Mouse (Mus musculus): ENCODE data around the gene Eif5b. TPM values are rescaled to one million over a fixed set of nuclear protein-coding genes. Genes with fewer than 3 reads are reported as not detected.
A peak's percentile ranks its signal among the peaks of the same experiment; 100 is the strongest.

Gene Eif5b
- polyA plus RNA-seq, 1 experiment from 2014 or later: 12.4 TPM

- Histone ChIP-seq H3K27ac (ENCODE audit: low read depth) (no peak overlapping the region), H3K9me3 (ENCODE audit: low read length) (no peaks in the 10 kb centered on the region), H3K4me3 (ENCODE audit: low read depth, low read length) (no peak overlapping the region), H3K4me1 (ENCODE audit: insufficient read depth) (no peaks in the 10 kb centered on the region), H3K27me3 (ENCODE audit: insufficient read depth, low read length) (no peaks in the 10 kb centered on the region), H3K4me2 (ENCODE audit: low read depth, low read length) (no peak overlapping the region), H3K36me3 (replicated peaks; ENCODE audit: insufficient read depth, low read length) (peaks cover 38% of the 10 kb centered on the region), H3K9ac (replicated peaks) (no peak overlapping the region)
- WGBS (ENCODE audit: insufficient replicate concordance): 96% methylated on average over 1 of the region's 1 CpGs
- ATAC-seq (no peak), DNase-seq (no peak)
- TF ChIP-seq CTCF (IDR thresholded peaks at IDR 0.05; ENCODE audit: low read depth): no peak
- TF ChIP-seq EP300 (IDR thresholded peaks at IDR 0.05; ENCODE audit: low read depth): no peak
Observed at GRCm38 (mm10) chr1:37984326-37984725, 13.5 kb upstream of the Eif5b start.

GRCm38 (mm10) chr1:37985764-37986323 lies 12.0 kb upstream of the Eif5b start:
- DNase-seq: peak; percentile 35
- H3K4me3 ChIP-seq (ENCODE audit: low read depth, low read length): no peak overlapping the region
- no peak overlapping the region for H3K9ac ChIP-seq (replicated peaks)
- no peaks in the 10 kb centered on the region for H3K4me1 ChIP-seq (ENCODE audit: insufficient read depth)
- H3K4me2 ChIP-seq (ENCODE audit: low read depth, low read length): no peak overlapping the region
- peaks cover 52% of the 10 kb centered on the region for H3K36me3 ChIP-seq (replicated peaks; ENCODE audit: insufficient read depth, low read length)
- WGBS (ENCODE audit: insufficient replicate concordance): 79% methylated on average over 9 of the region's 9 CpGs
- no peak overlapping the region for H3K27ac ChIP-seq (ENCODE audit: low read depth)
- TF ChIP-seq CTCF (IDR thresholded peaks at IDR 0.05; ENCODE audit: low read depth) (peak; percentile 74), EP300 (IDR thresholded peaks at IDR 0.05; ENCODE audit: low read depth) (no peak)
- H3K9me3 ChIP-seq (ENCODE audit: low read length): no peaks in the 10 kb centered on the region
- no peak for ATAC-seq
- H3K27me3 ChIP-seq (ENCODE audit: insufficient read depth, low read length): no peaks in the 10 kb centered on the region

- ATAC-seq (peak; percentile 96), DNase-seq (peak; percentile 43)
- no peaks in the 10 kb centered on the region for H3K4me1 ChIP-seq (ENCODE audit: insufficient read depth)
- H3K9ac ChIP-seq (replicated peaks): no peak overlapping the region
- no peak overlapping the region for H3K4me2 ChIP-seq (ENCODE audit: low read depth, low read length)
- H3K36me3 ChIP-seq (replicated peaks; ENCODE audit: insufficient read depth, low read length): peaks cover 71% of the 10 kb centered on the region
- WGBS (ENCODE audit: insufficient replicate concordance): 71% methylated on average over 5 of the region's 5 CpGs
- H3K9me3 ChIP-seq (ENCODE audit: low read length): no peaks in the 10 kb centered on the region
- TF ChIP-seq EP300 (IDR thresholded peaks at IDR 0.05; ENCODE audit: low read depth): no peak
- no peak for TF ChIP-seq CTCF (IDR thresholded peaks at IDR 0.05; ENCODE audit: low read depth)
- no peak overlapping the region for H3K4me3 ChIP-seq (ENCODE audit: low read depth, low read length)
- H3K27me3 ChIP-seq (ENCODE audit: insufficient read depth, low read length): no peaks in the 10 kb centered on the region
- no peak overlapping the region for H3K27ac ChIP-seq (ENCODE audit: low read depth)
Observed at GRCm38 (mm10) chr1:37987856-37988255, 10.0 kb upstream of the Eif5b start.

GRCm38 (mm10) chr1:37996226-37996625 lies 1.6 kb upstream of the Eif5b start:
- Histone ChIP-seq H3K27ac (ENCODE audit: low read depth) (peak overlapping the region; percentile 93), H3K4me1 (ENCODE audit: insufficient read depth) (peaks cover 18% of the 10 kb centered on the region), H3K4me3 (ENCODE audit: low read depth, low read length) (peak overlapping the region; percentile 97), H3K4me2 (ENCODE audit: low read depth, low read length) (peak overlapping the region; percentile 88), H3K27me3 (ENCODE audit: insufficient read depth, low read length) (no peaks in the 10 kb centered on the region), H3K36me3 (replicated peaks; ENCODE audit: insufficient read depth, low read length) (peaks cover 38% of the 10 kb centered on the region), H3K9me3 (ENCODE audit: low read length) (no peaks in the 10 kb centered on the region), H3K9ac (replicated peaks) (peak overlapping the region; percentile 73)
- TF ChIP-seq CTCF (IDR thresholded peaks at IDR 0.05; ENCODE audit: low read depth) (no peak), EP300 (IDR thresholded peaks at IDR 0.05; ENCODE audit: low read depth) (no peak)
- WGBS (ENCODE audit: insufficient replicate concordance): 27% methylated on average over 3 of the region's 3 CpGs
- no peak for ATAC-seq
- no peak for DNase-seq

- Histone ChIP-seq H3K4me2 (ENCODE audit: low read depth, low read length) (peak overlapping the region; percentile 88), H3K27me3 (ENCODE audit: insufficient read depth, low read length) (no peaks in the 10 kb centered on the region), H3K4me1 (ENCODE audit: insufficient read depth) (peaks cover 18% of the 10 kb centered on the region), H3K9me3 (ENCODE audit: low read length) (no peaks in the 10 kb centered on the region), H3K36me3 (replicated peaks; ENCODE audit: insufficient read depth, low read length) (peaks cover 33% of the 10 kb centered on the region), H3K4me3 (ENCODE audit: low read depth, low read length) (peak overlapping the region; percentile 97), H3K27ac (ENCODE audit: low read depth) (peak overlapping the region; percentile 93), H3K9ac (replicated peaks) (peak overlapping the region; percentile 99)
- ATAC-seq (peak; percentile 89), DNase-seq (peak; percentile 97)
- under 1% methylated on average over 42 of the region's 42 CpGs for WGBS (ENCODE audit: insufficient replicate concordance)
- TF ChIP-seq EP300 (IDR thresholded peaks at IDR 0.05; ENCODE audit: low read depth) (peak; percentile 30), CTCF (IDR thresholded peaks at IDR 0.05; ENCODE audit: low read depth) (no peak)
Observed at GRCm38 (mm10) chr1:37996877-37997484, 829 bp upstream of the Eif5b start.

- Histone ChIP-seq H3K27me3 (ENCODE audit: insufficient read depth, low read length) (no peaks in the 10 kb centered on the region), H3K4me3 (ENCODE audit: low read depth, low read length) (peak overlapping the region; percentile 97), H3K27ac (ENCODE audit: low read depth) (peak overlapping the region; percentile 93), H3K9ac (replicated peaks) (peak overlapping the region; percentile 99), H3K4me2 (ENCODE audit: low read depth, low read length) (peak overlapping the region; percentile 88), H3K9me3 (ENCODE audit: low read length) (no peaks in the 10 kb centered on the region), H3K36me3 (replicated peaks; ENCODE audit: insufficient read depth, low read length) (peaks cover 18% of the 10 kb centered on the region), H3K4me1 (ENCODE audit: insufficient read depth) (peaks cover 18% of the 10 kb centered on the region)
- DNase-seq: peak; percentile 68
- TF ChIP-seq EP300 (IDR thresholded peaks at IDR 0.05; ENCODE audit: low read depth) (no peak), CTCF (IDR thresholded peaks at IDR 0.05; ENCODE audit: low read depth) (no peak)
- WGBS (ENCODE audit: insufficient replicate concordance): 6% methylated on average over 44 of the region's 47 CpGs
- ATAC-seq: peak; percentile 50
Observed at GRCm38 (mm10) chr1:37998371-37999199, 775 bp downstream of the Eif5b start.

Data from liver, postnatal 0 days (tissue).